Mouse (Mus musculus) CH12.LX (cell line): Measurements from ENCODE around the gene Fcnb. TPM values are rescaled to one million over a fixed set of nuclear protein-coding genes. Genes with fewer than 3 reads are reported as not detected.
A peak's percentile ranks its signal among the peaks of the same experiment; 100 is the strongest.

Source experiments
- DNase-seq: peaks from one replicate; pipeline ENCODE4 v3.0.0-alpha.2; 2013; ENCODE audit errors: extremely low read depth
- H3K27ac ChIP-seq: 2 replicates; pipeline ENCODE4 v1.5.1; 2012; ENCODE audit warnings: low read depth, mild to moderate bottlenecking, control low read depth, moderate library complexity; ENCODE audit not compliant: insufficient read depth
- H3K27me3 ChIP-seq: replicated peaks from 2 replicates; pipeline ENCODE3; 2012; ENCODE audit warnings: inconsistent platforms
- H3K36me3 ChIP-seq, 2 experiments: replicated peaks in 1 of 2; 2 replicates each; pipeline versions ENCODE3 to v1.6.1; 2012; ENCODE audit warnings: inconsistent platforms in 1 of 2, low read length in 1 of 2, mild to moderate bottlenecking in 1 of 2, mixed read lengths in 1 of 2, moderate library complexity in 1 of 2; ENCODE audit not compliant: control insufficient read depth in 1 of 2, insufficient read depth in 1 of 2
- H3K4me1 ChIP-seq, 2 experiments: 2 replicates each; pipeline ENCODE4 v1.6.1; 2012; ENCODE audit warnings: inconsistent platforms in 1 of 2, moderate library complexity in 1 of 2; ENCODE audit not compliant: insufficient read depth in 2 of 2, control insufficient read depth in 1 of 2
- H3K4me2 ChIP-seq: 2 replicates; pipeline ENCODE4 v1.6.1; 2012; ENCODE audit warnings: low read depth, mild to moderate bottlenecking, control low read depth; ENCODE audit not compliant: poor library complexity, insufficient read depth, severe bottlenecking
- H3K4me3 ChIP-seq, 3 experiments: fragments of 150-350 bp in 1 of 3; sonication (generic) in 1 of 3; replicated peaks in 1 of 3; 2 replicates each; pipeline versions ENCODE3 to v1.5.1; 2011 to 2012; ENCODE audit warnings: low read depth in 2 of 3, low read length in 2 of 3, mild to moderate bottlenecking in 2 of 3, moderate library complexity in 2 of 3, control low read depth in 1 of 3, improper control_type of control experiment in 1 of 3, inconsistent platforms in 1 of 3, mixed read lengths in 1 of 3; ENCODE audit not compliant: poor library complexity in 1 of 3
- H3K79me2 ChIP-seq: replicated peaks from 2 replicates; pipeline ENCODE4 v1.6.1; 2012; ENCODE audit warnings: mild to moderate bottlenecking, moderate library complexity; ENCODE audit not compliant: control insufficient read depth, poor library complexity, insufficient read depth, severe bottlenecking; ENCODE audit errors: extremely low read depth
- H3K9ac ChIP-seq: 2 replicates; pipeline ENCODE4 v1.6.1; 2012; ENCODE audit warnings: low read depth, mild to moderate bottlenecking, control low read depth, moderate library complexity; ENCODE audit not compliant: insufficient read depth
- H3K9me3 ChIP-seq: replicated peaks from 2 replicates; pipeline ENCODE3; 2012; ENCODE audit warnings: low read length, inconsistent platforms, mixed read lengths
- CHD2 ChIP-seq: IDR thresholded peaks from 2 replicates; pipeline ENCODE4 v1.6.1; 2011; ENCODE audit warnings: low read length, improper control_type of control experiment
- EP300 ChIP-seq: IDR thresholded peaks from 2 replicates; pipeline ENCODE4 v1.6.1; 2011; ENCODE audit warnings: low read length, improper control_type of control experiment
- ETS1 ChIP-seq: conservative IDR thresholded peaks from 2 replicates; pipeline ENCODE4 v1.6.1; 2012; ENCODE audit warnings: low read depth, mild to moderate bottlenecking, inconsistent platforms, low read length, improper control_type of control experiment, moderate library complexity
- MAFK ChIP-seq: IDR thresholded peaks from 2 replicates; pipeline ENCODE4 v1.6.1; 2011; ENCODE audit warnings: low read length, improper control_type of control experiment; ENCODE audit not compliant: insufficient replicate concordance
- MAZ ChIP-seq: IDR thresholded peaks from 2 replicates; pipeline ENCODE4 v1.6.1; 2012; ENCODE audit warnings: low read depth, mild to moderate bottlenecking, inconsistent platforms, low read length, improper control_type of control experiment, moderate library complexity
- MEF2A ChIP-seq: IDR thresholded peaks from 2 replicates; pipeline ENCODE4 v1.6.1; 2014; ENCODE audit warnings: low read depth, mild to moderate bottlenecking, inconsistent platforms, low read length, improper control_type of control experiment, borderline replicate concordance
- NELFE ChIP-seq: IDR thresholded peaks from 2 replicates; pipeline ENCODE4 v1.6.1; 2011; ENCODE audit warnings: low read depth, low read length, improper control_type of control experiment
- PAX5 ChIP-seq: IDR thresholded peaks from 2 replicates; pipeline ENCODE4 v1.6.1; 2012; ENCODE audit warnings: low read length, inconsistent platforms, mixed read lengths
- SMC3 ChIP-seq: IDR thresholded peaks from 2 replicates; pipeline ENCODE4 v1.6.1; 2011; ENCODE audit warnings: low read depth, low read length, improper control_type of control experiment
- USF1 ChIP-seq: IDR thresholded peaks from 2 replicates; pipeline ENCODE4 v1.6.1; 2014; ENCODE audit warnings: low read depth, mild to moderate bottlenecking, inconsistent platforms, low read length, improper control_type of control experiment
- ZMIZ1 ChIP-seq: IDR thresholded peaks from 2 replicates; pipeline ENCODE4 v1.6.1; 2012; ENCODE audit warnings: low read depth, mild to moderate bottlenecking, inconsistent platforms, low read length, improper control_type of control experiment
- dilution Hi-C: fragments of 300-500 bp; cut with MboI; formaldehyde crosslinking; loops from 2 replicates; pipeline ENCODE4 v1.14.3; 2020; ENCODE audit warnings: low sequenced_read_pairs; ENCODE audit not compliant: extremely low pct_unique_long_range_greater_than_20kb, extremely low pct_ligation_motif_present
- in situ Hi-C: fragments of 300-500 bp; cut with MboI; formaldehyde crosslinking; loops from 3 replicates; pipeline ENCODE4 v1.14.3; 2019; ENCODE audit warnings: low sequenced_read_pairs, low pct_ligation_motif_present, low pct_unique_long_range_greater_than_20kb, mixed read lengths
- polyA plus RNA-seq: library from polyadenylated mRNA; unstranded; fragments of >175 nt; gene quantifications from 2 replicates; pipeline ENCODE4 v1.2.1, GENCODE M21; 2012; ENCODE audit warnings: low read depth; ENCODE audit not compliant: insufficient read length
- total RNA-seq, 2 experiments: library from RNA; depleted of rRNA; stranded (reverse); fragments of 300-350 nt in 1 of 2; fragments of >200 nt in 1 of 2; gene quantifications; 2 replicates each; pipeline ENCODE4 v1.2.3; 2012 to 2014

Gene Fcnb
- total and polyA plus RNA-seq, 3 experiments: not detected

GRCm38 (mm10) chr2:28038391-28039096 is 46.1 kb downstream of the Fcnb start:
- H3K4me3 ChIP-seq: no peak overlapping the region
- no peaks in the 10 kb centered on the region for H3K36me3 ChIP-seq
- no peak overlapping the region for H3K27ac ChIP-seq
- H3K4me1 ChIP-seq: no peaks in the 10 kb centered on the region
- no peaks in the 10 kb centered on the region for H3K79me2 ChIP-seq
- H3K9me3 ChIP-seq: no peaks in the 10 kb centered on the region
- H3K9ac ChIP-seq: no peak overlapping the region
- in situ Hi-C loops: no loop called here
- no peak for TF ChIP-seq USF1
- no peak for TF ChIP-seq SMC3
- TF ChIP-seq ETS1: no peak
- TF ChIP-seq EP300: no peak
- no peak for TF ChIP-seq ZMIZ1
- no peak for TF ChIP-seq PAX5
- no peak for TF ChIP-seq MAZ
- no peak for TF ChIP-seq NELFE
- no peak overlapping the region for H3K4me2 ChIP-seq
- dilution Hi-C loops: no loop called here
- peaks cover 85% of the 10 kb centered on the region for H3K27me3 ChIP-seq
- no peak for DNase-seq

GRCm38 (mm10) chr2:28037505-28038390 is 46.9 kb downstream of the Fcnb start:
- no peaks in the 10 kb centered on the region for H3K79me2 ChIP-seq
- H3K27ac ChIP-seq: no peak overlapping the region
- no peak for DNase-seq
- in situ Hi-C loops: no loop called here
- no peaks in the 10 kb centered on the region for H3K4me1 ChIP-seq
- TF ChIP-seq CHD2 (no peak), NELFE (no peak), MAFK (0 out of 2 replicates have a peak, but pooled peaks have one; percentile 30)
- no peaks in the 10 kb centered on the region for H3K36me3 ChIP-seq
- peaks cover 89% of the 10 kb centered on the region for H3K27me3 ChIP-seq
- dilution Hi-C loops: no loop called here
- H3K4me2 ChIP-seq: no peak overlapping the region
- no peaks in the 10 kb centered on the region for H3K9me3 ChIP-seq
- no peak overlapping the region for H3K4me3 ChIP-seq
- no peak overlapping the region for H3K9ac ChIP-seq

GRCm38 (mm10) chr2:28036788-28037187 is 47.9 kb downstream of the Fcnb start:
- no peaks in the 10 kb centered on the region for H3K36me3 ChIP-seq
- dilution Hi-C loops: no loop called here
- no peak overlapping the region for H3K9ac ChIP-seq
- H3K9me3 ChIP-seq: no peaks in the 10 kb centered on the region
- no peak overlapping the region for H3K4me2 ChIP-seq
- no peaks in the 10 kb centered on the region for H3K4me1 ChIP-seq
- H3K27me3 ChIP-seq: peaks cover 96% of the 10 kb centered on the region
- no peak overlapping the region for H3K4me3 ChIP-seq
- DNase-seq: no peak
- TF ChIP-seq MEF2A: no peak
- no peak overlapping the region for H3K27ac ChIP-seq
- no peaks in the 10 kb centered on the region for H3K79me2 ChIP-seq
- in situ Hi-C loops: no loop called here
